Mouse (Mus musculus) ES-Bruce4 (cell line): ENCODE data around the gene Cyp4a12b. TPM values are rescaled to one million over a fixed set of nuclear protein-coding genes. Genes with fewer than 3 reads are reported as not detected.
"Not testable (repeated sequence)": the region's sequence is repeated elsewhere in the genome, so short reads cannot be mapped to it uniquely, and the experiment has no call there.

Experiments
- H3K27ac ChIP-seq: 2 replicates; pipeline ENCODE4 v1.5.1; 2012; ENCODE audit warnings: low read length, inconsistent platforms; ENCODE audit not compliant: insufficient read depth
- H3K27me3 ChIP-seq: 2 replicates; pipeline ENCODE4 v1.6.1; 2012; ENCODE audit warnings: mild to moderate bottlenecking, low read length, inconsistent platforms; ENCODE audit not compliant: control insufficient read depth, poor library complexity, insufficient read depth, severe bottlenecking
- H3K36me3 ChIP-seq: 2 replicates; pipeline ENCODE4 v1.6.1; 2012; ENCODE audit warnings: inconsistent platforms, mild to moderate bottlenecking, low read length, moderate library complexity; ENCODE audit not compliant: control insufficient read depth, poor library complexity, insufficient read depth, severe bottlenecking
- H3K4me1 ChIP-seq: one replicate; pipeline ENCODE4 v1.8.1; 2011; ENCODE audit warnings: low read length; ENCODE audit not compliant: control insufficient read depth, insufficient read depth
- H3K4me3 ChIP-seq: 2 replicates; pipeline ENCODE4 v1.5.1; 2011; ENCODE audit warnings: low read depth, mild to moderate bottlenecking, low read length
- H3K9ac ChIP-seq: 2 replicates; pipeline ENCODE4 v1.6.1; 2012; ENCODE audit warnings: low read depth, mild to moderate bottlenecking, inconsistent platforms; ENCODE audit not compliant: poor library complexity, severe bottlenecking
- H3K9me3 ChIP-seq: replicated peaks from 2 replicates; pipeline ENCODE4 v1.6.1; 2012; ENCODE audit warnings: mild to moderate bottlenecking, low read length, inconsistent platforms; ENCODE audit not compliant: control insufficient read depth, poor library complexity, insufficient read depth, severe bottlenecking
- CTCF ChIP-seq: IDR thresholded peaks from one replicate; pipeline ENCODE4 v1.8.1; 2011; ENCODE audit warnings: low read depth, low read length
- EP300 ChIP-seq: IDR thresholded peaks from 2 replicates; pipeline ENCODE4 v1.6.1; 2011; ENCODE audit warnings: low read depth, low read length; ENCODE audit not compliant: insufficient read depth
- POLR2A ChIP-seq: IDR thresholded peaks from one replicate; pipeline ENCODE4 v1.8.1; 2011; ENCODE audit warnings: low read length; ENCODE audit not compliant: insufficient read depth
- polyA plus RNA-seq: library from polyadenylated mRNA; stranded (reverse); fragments of >200 nt; gene quantifications from 2 replicates; pipeline ENCODE4 v1.2.4, GENCODE M21; 2011; ENCODE audit warnings: low read depth; ENCODE audit not compliant: missing spikeins, insufficient read depth, insufficient read length

The Cyp4a12b gene
- not detected in 2 replicates for polyA plus RNA-seq

- not testable (repeated sequence) for H3K27me3 ChIP-seq, H3K9me3 ChIP-seq, H3K36me3 ChIP-seq, H3K4me1 ChIP-seq, H3K4me3 ChIP-seq, H3K27ac ChIP-seq, H3K9ac ChIP-seq
These were observed at the start of gene Cyp4a12b for GRCm38 (mm10) chr4:115411324-115411723. Gene Cyp4a12b, plus strand, starts transcription at chr4:115411624.

- not testable (repeated sequence) for H3K9ac ChIP-seq, H3K4me3 ChIP-seq, H3K27ac ChIP-seq, H3K9me3 ChIP-seq, H3K36me3 ChIP-seq, H3K27me3 ChIP-seq, H3K4me1 ChIP-seq
These were observed 45.8 kb upstream of the Cyp4a12b start for GRCm38 (mm10) chr4:115365624-115366023.

- not testable (repeated sequence) for H3K27ac ChIP-seq, H3K27me3 ChIP-seq, H3K9me3 ChIP-seq, H3K9ac ChIP-seq, H3K36me3 ChIP-seq, H3K4me1 ChIP-seq, H3K4me3 ChIP-seq
These were observed 43.4 kb upstream of the Cyp4a12b start for GRCm38 (mm10) chr4:115368067-115368466.

- H3K4me3 ChIP-seq, H3K27me3 ChIP-seq: not testable (repeated sequence)
These were observed 15.2 kb upstream of the Cyp4a12b start for GRCm38 (mm10) chr4:115396256-115396655.

GRCm38 (mm10) chr4:115396950-115397349 lies 14.5 kb upstream of the Cyp4a12b start:
- H3K9me3 ChIP-seq, H3K27me3 ChIP-seq, H3K27ac ChIP-seq, H3K9ac ChIP-seq, H3K4me1 ChIP-seq, H3K4me3 ChIP-seq, H3K36me3 ChIP-seq: not testable (repeated sequence)

More at GRCm38 (mm10) chr4:115396256-115396655, 15.2 kb upstream of the Cyp4a12b start:
- not testable (repeated sequence) for H3K9ac ChIP-seq, H3K4me1 ChIP-seq, H3K27ac ChIP-seq, H3K36me3 ChIP-seq, H3K9me3 ChIP-seq

- no peak overlapping the region for H3K9ac ChIP-seq
These were observed 39.2 kb downstream of the Cyp4a12b start for GRCm38 (mm10) chr4:115450577-115451137.

GRCm38 (mm10) chr4:115452304-115452703 lies 40.9 kb downstream of the Cyp4a12b start, which contains the start of gene Cyp4a30b:
Gene Cyp4a30b, plus strand, starts transcription at chr4:115452604.
- no peaks in the 10 kb centered on the region; the same call in 1 of the 2 replicates for H3K27me3 ChIP-seq
- no peaks in the 10 kb centered on the region for H3K9me3 ChIP-seq
- H3K4me3 ChIP-seq = no peak within 1 kb of the TSS
- TF ChIP-seq CTCF = no peak
- no peak for TF ChIP-seq EP300
- no peak for TF ChIP-seq POLR2A
- H3K4me1 ChIP-seq = no peaks in the 10 kb centered on the region
- no peak within 1 kb of the TSS for H3K9ac ChIP-seq
- no peaks in the 10 kb centered on the region for H3K36me3 ChIP-seq
- H3K27ac ChIP-seq = no peak within 1 kb of the TSS

More at GRCm38 (mm10) chr4:115450577-115451137, 39.2 kb downstream of the Cyp4a12b start:
- Histone ChIP-seq H3K4me1 (no peaks in the 10 kb centered on the region), H3K9me3 (no peaks in the 10 kb centered on the region), H3K4me3 (no peak overlapping the region), H3K27me3 (no peaks in the 10 kb centered on the region), H3K36me3 (no peaks in the 10 kb centered on the region), H3K27ac (no peak overlapping the region)
- TF ChIP-seq EP300 (no peak), POLR2A (no peak), CTCF (no peak)

GRCm38 (mm10) chr4:115473585-115473984 lies 62.2 kb downstream of the Cyp4a12b start:
- not testable (repeated sequence) for H3K27me3 ChIP-seq, H3K9me3 ChIP-seq, H3K27ac ChIP-seq, H3K4me3 ChIP-seq, H3K9ac ChIP-seq, H3K36me3 ChIP-seq, H3K4me1 ChIP-seq

GRCm38 (mm10) chr4:115476051-115476450 lies 64.6 kb downstream of the Cyp4a12b start:
- not testable (repeated sequence) for H3K4me1 ChIP-seq, H3K9ac ChIP-seq, H3K4me3 ChIP-seq, H3K27me3 ChIP-seq, H3K36me3 ChIP-seq, H3K27ac ChIP-seq, H3K9me3 ChIP-seq
